Mouse (Mus musculus) mouse embryonic stem cell (cell line): ENCODE measurements around the gene Sh3gl3.

ENCODE experiments used
- in situ Hi-C, 2 experiments: fragments of 300-500 bp; cut with MboI; formaldehyde crosslinking; loops; 1 replicate in 1 of 2; 3 replicates in 1 of 2; pipeline ENCODE4 v1.14.3; 2019 to 2020; ENCODE audit warnings: low sequenced_read_pairs in 2 of 2, low pct_unique_long_range_greater_than_20kb in 1 of 2, mixed read lengths in 1 of 2; ENCODE audit not compliant: unreplicated experiment in 1 of 2

The Sh3gl3 gene

DNA sequence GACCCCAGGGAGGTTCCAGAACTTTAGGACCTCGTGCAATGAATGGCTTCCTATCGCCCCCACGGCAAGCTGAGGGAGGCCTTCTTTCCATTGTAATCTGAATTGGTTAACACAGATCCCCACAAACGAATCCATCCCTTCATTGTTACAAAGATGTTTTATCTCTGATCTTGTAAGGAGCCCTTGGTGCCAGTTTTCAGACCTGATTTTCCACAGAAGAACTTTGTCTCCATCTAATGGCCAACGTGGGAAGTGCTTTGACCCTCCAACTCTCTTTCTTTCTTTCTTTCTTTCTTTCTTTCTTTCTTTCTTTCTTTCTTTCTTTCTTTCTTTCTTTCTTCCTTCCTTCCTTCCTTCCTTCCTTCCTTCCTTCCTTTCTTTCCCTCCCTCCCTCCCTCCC is 99.2 kb downstream of the Sh3gl3 start:
- in situ Hi-C loops, result loop anchor here in 1 of 2 experiments (5.0 kb wide), 1 partner anchor 151 kb away; no protein-coding TSS in a partner anchor

DNA sequence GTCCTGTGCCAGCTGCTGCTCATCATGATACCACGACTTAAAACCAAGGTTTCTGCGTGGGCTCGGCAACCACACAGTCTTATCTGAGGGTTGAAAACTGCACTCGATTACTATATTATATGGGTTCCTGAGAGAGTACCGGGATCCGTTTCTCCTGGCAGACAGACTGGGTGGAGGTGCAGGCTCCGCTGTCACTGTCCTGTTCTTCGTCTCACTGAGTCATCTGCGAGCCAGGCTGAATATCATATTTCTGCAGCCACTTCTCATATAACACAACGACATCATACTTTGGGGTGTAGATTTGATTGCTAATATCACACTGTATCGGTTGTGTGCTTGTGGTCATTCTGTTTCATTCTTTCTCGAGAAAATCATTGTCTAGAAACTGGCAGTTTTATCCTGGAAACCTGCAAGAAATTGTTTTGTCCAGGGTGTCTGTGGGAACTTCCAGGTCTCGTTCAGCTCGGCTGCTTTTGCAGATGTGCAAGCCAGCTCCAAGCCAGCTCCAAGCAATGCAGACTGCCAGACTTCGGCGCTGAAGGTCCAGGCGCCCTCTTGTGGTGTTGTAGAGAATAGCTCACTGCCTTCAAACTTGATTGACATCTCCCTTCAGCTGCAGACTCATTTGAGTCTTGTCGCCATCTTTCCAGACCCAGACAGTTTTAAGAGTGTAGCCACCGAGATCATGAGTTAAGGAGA is 100.5 kb downstream of the Sh3gl3 start:
- in situ Hi-C loops, result loop anchor here in 1 of 2 experiments (5.0 kb wide), 1 partner anchor 152 kb away; no protein-coding TSS in a partner anchor

DNA sequence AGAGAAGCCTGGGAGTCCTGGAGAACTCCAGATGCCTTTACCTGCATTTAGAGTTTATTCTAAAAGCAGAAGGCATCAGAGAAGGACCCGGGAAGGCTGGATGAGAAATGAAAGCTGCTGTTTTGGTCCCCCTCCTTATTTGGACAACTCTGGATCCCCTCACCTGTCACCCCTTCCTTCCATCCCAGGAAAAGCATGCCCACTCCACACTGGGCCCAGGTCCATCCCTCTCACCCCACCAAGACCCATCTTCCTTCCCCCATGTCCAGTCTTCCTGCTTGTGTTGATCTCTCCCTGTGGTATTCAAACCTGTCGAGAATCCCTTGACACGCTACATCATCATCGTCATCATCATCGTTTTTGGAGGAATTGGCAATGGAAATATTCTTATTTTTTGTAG is 101.3 kb downstream of the Sh3gl3 start:
- in situ Hi-C loops, result loop anchor here (5.0 to 25.0 kb wide), 3 partner anchors 153 to 488 kb away; partner anchors contain the start of gene 3110040N11Rik (in 1 of the 2)

DNA sequence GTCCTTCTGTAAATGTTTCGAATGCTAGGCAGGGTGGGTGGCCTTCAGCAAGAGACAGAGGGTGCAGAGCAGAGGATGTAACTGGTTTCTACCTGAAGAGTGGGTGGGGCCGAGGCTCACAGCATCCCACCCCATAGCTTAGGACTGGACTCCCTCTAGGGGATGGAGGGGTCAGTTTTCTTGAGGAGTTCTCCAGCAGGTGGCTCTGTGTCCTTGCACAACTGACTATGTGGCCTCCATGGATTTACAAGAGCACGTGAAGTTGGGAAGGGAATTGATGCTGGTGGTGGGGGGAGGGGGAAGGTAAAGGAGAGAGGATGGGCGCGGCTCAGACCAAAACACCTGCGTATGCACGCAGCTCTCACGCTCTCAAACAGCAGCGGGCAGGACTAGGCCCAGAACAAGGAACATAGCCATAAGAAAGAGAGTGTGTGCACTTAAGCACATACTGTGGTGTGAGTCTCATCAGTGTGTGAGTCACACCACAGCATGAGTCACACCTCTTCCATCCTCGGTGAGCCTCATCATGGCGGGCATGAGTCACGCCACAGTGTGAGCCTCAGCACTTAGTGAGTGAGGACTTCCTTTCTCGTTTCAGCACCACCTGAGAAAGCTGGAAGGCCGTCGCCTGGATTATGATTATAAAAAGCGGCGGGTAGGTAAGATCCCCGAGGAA is 102.0 kb downstream of the Sh3gl3 start:
- in situ Hi-C loops, result loop anchor here (5.0 to 25.0 kb wide), 2 partner anchors 328 to 488 kb away; partner anchors contain the start of gene 3110040N11Rik (in 1 of the 2)

GRCm38 (mm10) chr7:82282011-82282410 is 108.4 kb downstream of the Sh3gl3 start:
- in situ Hi-C loops, result loop anchor here in 1 of 2 experiments (25.0 kb wide), 1 partner anchor 495 kb away; the partner anchor contains the start of gene 3110040N11Rik

- in situ Hi-C loops, result loop anchor here in 1 of 2 experiments (25.0 kb wide), 1 partner anchor 495 kb away; the partner anchor contains the start of gene 3110040N11Rik
These were observed 108.8 kb downstream of the Sh3gl3 start for GRCm38 (mm10) chr7:82282464-82282863.

DNA sequence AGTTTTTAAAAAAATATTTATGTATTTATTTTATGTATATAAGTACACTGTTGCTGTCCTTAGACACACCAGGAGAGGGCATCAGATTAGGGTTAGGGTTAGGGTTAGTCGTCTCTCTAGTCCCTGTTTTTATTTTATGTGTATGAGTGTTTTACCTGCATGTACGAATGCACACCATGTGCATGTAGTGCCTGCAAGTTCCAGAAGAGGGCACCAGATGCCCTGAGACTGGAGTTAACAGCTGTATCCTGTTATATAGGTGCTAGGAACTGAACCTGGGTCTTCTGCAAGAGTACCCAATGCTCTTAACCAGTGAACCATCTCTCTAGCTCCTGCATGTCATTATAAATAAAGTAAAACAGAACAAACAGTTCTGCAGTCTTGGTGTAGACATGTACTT is 113.6 kb downstream of the Sh3gl3 start:
- in situ Hi-C loops, result loop anchor here in 1 of 2 experiments (25.0 kb wide), 1 partner anchor 500 kb away; the partner anchor contains the start of gene 3110040N11Rik

DNA sequence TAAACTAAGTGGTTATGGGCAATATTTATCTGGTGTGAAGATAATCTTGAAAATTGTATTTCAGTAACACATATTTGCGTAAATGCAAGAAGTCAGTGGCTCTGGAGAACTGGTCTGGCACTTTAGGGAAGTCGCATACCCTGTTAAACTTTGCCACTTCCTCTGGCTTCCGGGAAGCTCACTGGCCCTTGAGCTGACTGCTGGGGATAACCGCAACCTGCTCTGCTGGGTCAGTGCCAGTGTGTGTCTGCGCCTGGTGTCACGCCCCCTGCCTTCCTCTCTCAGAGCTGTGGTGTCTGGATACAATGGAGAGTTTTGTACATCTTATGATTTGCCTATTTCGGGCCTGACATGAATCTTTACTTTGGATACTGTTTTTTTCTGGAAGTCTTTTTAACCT is 119.8 kb downstream of the Sh3gl3 start:
- in situ Hi-C loops, result loop anchor here in 1 of 2 experiments (25.0 kb wide), 1 partner anchor 506 kb away; the partner anchor contains the start of gene 3110040N11Rik

- in situ Hi-C loops, result loop anchor here in 1 of 2 experiments (25.0 kb wide), 1 partner anchor 507 kb away; the partner anchor contains the start of gene 3110040N11Rik
These were observed 120.4 kb downstream of the Sh3gl3 start for GRCm38 (mm10) chr7:82294083-82294482.

DNA sequence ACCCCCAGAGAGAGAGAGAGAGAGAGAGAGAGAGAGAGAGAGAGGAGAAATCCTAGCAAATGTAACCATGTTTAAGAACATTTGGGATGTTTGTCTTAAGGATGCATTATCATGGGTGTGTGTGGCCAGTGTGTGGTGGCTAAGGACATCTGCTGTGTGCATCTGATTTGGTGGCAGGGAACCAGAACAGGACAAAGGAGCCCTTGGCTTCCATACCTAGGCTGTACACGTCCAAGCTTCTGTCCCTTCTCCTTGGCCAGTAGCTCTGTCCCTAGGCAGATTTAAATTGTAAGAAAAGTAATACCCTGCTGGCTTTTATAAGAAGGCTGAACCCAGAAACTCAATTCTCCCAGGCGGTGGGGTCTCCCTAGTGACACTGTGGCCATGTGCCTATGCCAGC is 121.0 kb downstream of the Sh3gl3 start:
- in situ Hi-C loops, result loop anchor here in 1 of 2 experiments (25.0 kb wide), 1 partner anchor 507 kb away; the partner anchor contains the start of gene 3110040N11Rik

DNA sequence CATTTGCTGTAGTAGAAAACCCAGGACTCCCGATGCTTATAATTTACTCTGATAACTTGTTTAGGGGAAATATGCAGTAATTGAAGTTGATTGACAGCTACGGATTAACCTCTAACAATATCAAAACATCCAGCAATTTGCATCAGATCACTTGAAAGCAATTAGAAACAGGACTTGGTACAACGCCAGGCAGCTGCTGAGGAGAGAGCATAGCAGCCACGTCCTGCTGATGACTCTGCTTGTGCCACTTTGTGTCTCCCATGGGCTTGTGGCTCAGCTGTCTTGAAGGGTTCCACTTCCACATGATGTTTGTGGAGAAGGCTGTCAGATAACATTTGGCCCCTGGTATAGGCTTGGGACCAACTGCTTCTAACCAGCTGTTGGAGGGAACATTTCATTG is 134.8 kb downstream of the Sh3gl3 start:
- in situ Hi-C loops, result no loop called here

DNA sequence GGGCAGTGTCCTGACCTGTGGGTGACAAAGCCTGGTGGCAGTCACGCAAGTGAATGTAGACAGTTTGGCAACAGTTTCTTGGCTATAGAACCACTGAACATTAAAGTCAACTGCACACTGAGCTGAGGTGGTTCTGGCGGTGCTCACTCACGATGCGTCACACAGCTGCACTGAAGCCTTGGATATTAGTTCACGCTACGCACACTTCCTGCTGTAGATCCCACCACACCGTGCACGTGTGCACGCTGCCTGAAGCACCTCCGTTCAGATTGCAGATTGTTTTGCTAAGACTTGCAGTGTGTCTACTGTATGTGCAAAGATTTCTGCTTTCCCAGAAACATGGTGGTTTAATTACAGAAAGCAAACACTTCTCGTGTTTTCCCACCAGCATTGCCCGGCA is 144.9 kb downstream of the Sh3gl3 start:
- in situ Hi-C loops, result no loop called here

DNA sequence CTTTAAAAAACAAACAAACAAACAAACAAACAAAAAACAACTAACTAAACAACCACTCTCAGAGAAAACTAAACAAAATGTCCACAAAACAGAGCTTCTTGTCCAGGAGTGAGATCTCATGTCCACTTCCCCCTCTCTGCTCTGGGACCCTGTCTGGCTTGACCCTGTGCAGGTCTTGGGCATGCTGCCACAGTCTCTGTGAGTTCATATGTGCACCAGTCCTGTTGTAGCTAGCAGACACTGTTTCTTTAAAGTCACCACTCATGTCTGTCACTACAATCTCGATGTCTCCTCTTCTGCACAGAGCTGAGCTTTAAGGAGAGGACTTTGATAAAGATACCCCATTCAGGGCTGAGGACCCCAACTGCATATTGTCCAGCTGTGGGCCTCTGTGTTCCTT is 153.0 kb downstream of the Sh3gl3 start:
- in situ Hi-C loops, result no loop called here

GRCm38 (mm10) chr7:82327201-82327600 is 153.6 kb downstream of the Sh3gl3 start:
- in situ Hi-C loops, result no loop called here

DNA sequence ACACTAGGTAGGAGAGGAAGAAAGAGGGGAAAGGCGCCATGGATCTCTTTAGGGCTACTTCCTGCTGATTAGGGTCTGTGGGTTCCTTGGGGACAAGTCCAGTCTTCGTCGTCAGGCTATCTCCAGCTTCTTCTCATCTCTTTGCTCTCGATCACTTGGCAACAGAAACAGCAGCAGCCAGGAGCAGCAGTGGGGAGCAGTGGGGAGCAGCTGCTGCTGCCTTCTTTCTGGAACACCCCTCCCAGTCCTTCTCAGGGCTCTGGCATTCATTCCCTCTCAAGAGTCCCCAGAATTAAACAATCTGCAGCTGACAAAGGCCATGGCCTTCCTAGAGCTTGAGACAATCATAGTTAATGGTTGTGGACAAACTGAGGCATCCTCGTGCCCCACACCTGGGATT is 154.2 kb downstream of the Sh3gl3 start:
- in situ Hi-C loops, result no loop called here

DNA sequence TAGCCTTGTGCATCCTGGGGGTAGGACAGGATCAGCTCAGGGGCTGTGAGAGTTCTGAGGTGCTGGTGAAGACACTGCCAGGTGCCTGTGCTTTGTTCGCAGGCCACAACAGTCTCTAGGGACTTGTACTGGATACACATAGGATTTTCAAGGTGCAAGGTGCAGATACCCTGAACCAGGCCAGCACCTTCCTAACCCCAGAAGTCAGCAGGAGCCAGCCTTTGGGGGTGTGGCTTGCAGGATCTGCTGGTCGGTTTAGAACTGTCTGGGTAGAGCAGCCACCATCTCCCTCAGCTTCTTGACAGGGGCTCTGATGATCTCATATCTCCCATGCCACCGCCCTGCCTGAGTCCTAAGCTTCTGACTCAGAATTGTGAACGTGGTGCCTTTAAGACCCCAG is 156.2 kb downstream of the Sh3gl3 start:
- in situ Hi-C loops, result no loop called here

DNA sequence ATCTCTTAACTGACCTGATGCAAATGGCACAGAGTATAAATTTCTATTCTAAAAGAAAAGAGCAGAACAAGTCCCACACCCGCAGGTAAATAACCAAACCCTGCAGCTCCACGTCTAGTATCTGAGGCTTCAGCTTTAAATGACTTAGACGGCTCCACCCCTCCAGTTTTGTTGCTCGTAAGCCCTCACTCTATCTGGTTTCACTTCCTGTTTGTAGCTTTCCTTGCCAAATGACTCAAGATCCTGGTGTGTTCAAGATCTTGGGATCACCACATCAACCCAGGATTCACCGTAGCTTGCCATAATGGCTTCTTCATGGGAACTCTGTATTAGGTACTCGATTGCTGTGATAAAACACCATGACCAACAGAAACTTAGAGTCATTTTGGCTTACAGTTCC is 157.2 kb downstream of the Sh3gl3 start:
- in situ Hi-C loops, result no loop called here

GRCm38 (mm10) chr7:82334000-82334399 is 160.4 kb downstream of the Sh3gl3 start:
- in situ Hi-C loops, result no loop called here
